Mouse (Mus musculus) neural tube, embryonic 11.5 days (tissue): ENCODE data around the gene Lingo1. TPM values are rescaled to one million over a fixed set of nuclear protein-coding genes. Genes with fewer than 3 reads are reported as not detected.

Experiments
- ATAC-seq: fragments of 200-750 bp; cut with Nextera tagmentation; 2 replicates; pipeline ENCODE4 v1.8.0; 2017; ENCODE audit warnings: moderate number of reproducible peaks, mild to moderate bottlenecking, moderate TSS enrichment, moderate library complexity; ENCODE audit not compliant: insufficient read depth, low FRiP score, low TSS enrichment
- DNase-seq: peaks from one replicate; pipeline ENCODE4 v3.0.0-alpha.2; 2015; ENCODE audit warnings: low spot score
- H3K27ac ChIP-seq: fragments of 300-500 bp; sonication (generic); 2 replicates; pipeline ENCODE4 v1.5.1; 2014; ENCODE audit warnings: low read depth, mild to moderate bottlenecking, low read length
- H3K27me3 ChIP-seq: fragments of 300-500 bp; sonication (generic); 2 replicates; pipeline ENCODE4 v1.6.1; 2014; ENCODE audit warnings: mild to moderate bottlenecking, low read length, mixed read lengths; ENCODE audit not compliant: control insufficient read depth, insufficient read depth
- H3K36me3 ChIP-seq: fragments of 300-500 bp; sonication (generic); 2 replicates; pipeline ENCODE4 v1.6.1; 2014; ENCODE audit warnings: mild to moderate bottlenecking, low read length, moderate library complexity, mixed read lengths; ENCODE audit not compliant: control insufficient read depth, insufficient read depth
- H3K4me1 ChIP-seq: fragments of 300-500 bp; sonication (generic); 2 replicates; pipeline ENCODE4 v1.6.1; 2014; ENCODE audit warnings: low read length, mixed read lengths; ENCODE audit not compliant: control insufficient read depth, insufficient read depth
- H3K4me2 ChIP-seq: fragments of 300-500 bp; sonication (generic); 2 replicates; pipeline ENCODE4 v1.6.1; 2014; ENCODE audit warnings: low read depth, mild to moderate bottlenecking, moderate library complexity
- H3K4me3 ChIP-seq: fragments of 300-500 bp; sonication (generic); 2 replicates; pipeline ENCODE4 v1.5.1; 2014; ENCODE audit warnings: low read depth, low read length
- H3K9ac ChIP-seq: fragments of 300-500 bp; sonication (generic); 2 replicates; pipeline ENCODE4 v1.6.1; 2014; ENCODE audit warnings: mild to moderate bottlenecking, low read length
- H3K9me3 ChIP-seq: fragments of 300-500 bp; sonication (generic); 2 replicates; pipeline ENCODE4 v1.6.1; 2016; ENCODE audit warnings: low read length; ENCODE audit not compliant: control insufficient read depth
- WGBS: fragments of 180-500 bp; shearing (Covaris S2); extraction: QIAGEN DNeasy Blood & Tissue Kit; methylation state at CpG from one replicate; pipeline ENCODE4 v1.1.7; 2014; 5-methylcytosine and 5-hydroxymethylcytosine counted together
- polyA plus RNA-seq: library from polyadenylated mRNA; unstranded; fragments of >200 nt; fragmentation: Nextera tagmentation; extraction: Ambion mirVana; gene quantifications from 2 replicates; pipeline ENCODE4 v1.2.1, GENCODE M21; 2014

Gene Lingo1
- polyA plus RNA-seq, 1 experiment from 2014 or later = 14.7 TPM

DNA sequence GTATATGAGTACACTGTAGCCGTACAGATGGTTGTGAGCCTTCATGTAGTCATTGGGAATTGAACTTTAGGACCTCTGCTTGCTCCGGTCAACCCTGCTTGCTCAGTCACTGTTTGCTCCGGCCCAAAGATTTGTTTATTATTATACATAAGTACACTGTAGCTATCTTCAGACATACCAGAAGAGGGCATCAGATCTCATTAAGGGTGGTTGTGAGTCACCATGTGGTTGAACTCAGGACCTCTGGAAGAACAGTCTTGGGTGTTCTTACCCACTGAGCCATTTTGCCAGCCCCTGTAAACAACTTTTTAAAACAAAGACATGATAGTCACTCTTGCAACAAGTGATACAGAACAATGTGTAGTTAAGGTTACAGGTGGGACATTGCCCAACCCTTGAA is 35.6 kb upstream of the Lingo1 start:
- Histone ChIP-seq H3K4me2 (no peak overlapping the region), H3K27me3 (no peaks in the 10 kb centered on the region), H3K4me1 (no peaks in the 10 kb centered on the region), H3K9me3 (no peaks in the 10 kb centered on the region), H3K9ac (no peak overlapping the region), H3K4me3 (no peak overlapping the region), H3K27ac (no peak overlapping the region), H3K36me3 (no peaks in the 10 kb centered on the region)
- ATAC-seq = no peak
- 85% methylated on average over 3 of the region's 3 CpGs for WGBS
- no peak for DNase-seq

DNA sequence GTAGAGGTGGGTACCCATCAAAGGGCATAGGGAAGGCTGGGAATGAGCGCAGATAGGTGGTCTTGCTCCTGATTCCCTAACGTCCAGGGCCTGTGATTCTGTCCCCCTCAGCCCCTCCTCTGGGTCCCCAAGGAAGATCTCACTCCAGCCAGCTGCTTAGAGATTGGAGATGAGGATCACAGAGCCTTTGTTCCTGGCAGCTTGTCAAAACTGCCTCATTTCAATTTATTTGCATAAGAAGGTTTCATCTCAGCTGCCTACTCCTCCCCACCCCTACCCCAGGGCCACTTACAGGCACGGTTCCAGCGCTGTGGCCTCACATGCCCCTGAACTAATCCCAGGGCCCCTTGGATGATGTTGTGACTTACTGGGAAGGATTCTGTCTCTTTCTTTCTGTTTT is 33.9 kb upstream of the Lingo1 start:
- WGBS = 19% methylated on average over 4 of the region's 4 CpGs
- peaks cover 7% of the 10 kb centered on the region for H3K4me1 ChIP-seq
- DNase-seq (peak; percentile 35), ATAC-seq (no peak)
- H3K9me3 ChIP-seq = no peaks in the 10 kb centered on the region
- no peaks in the 10 kb centered on the region for H3K27me3 ChIP-seq
- no peak overlapping the region for H3K4me2 ChIP-seq
- H3K27ac ChIP-seq = no peak overlapping the region
- no peak overlapping the region for H3K4me3 ChIP-seq
- no peaks in the 10 kb centered on the region for H3K36me3 ChIP-seq
- no peak overlapping the region for H3K9ac ChIP-seq

DNA sequence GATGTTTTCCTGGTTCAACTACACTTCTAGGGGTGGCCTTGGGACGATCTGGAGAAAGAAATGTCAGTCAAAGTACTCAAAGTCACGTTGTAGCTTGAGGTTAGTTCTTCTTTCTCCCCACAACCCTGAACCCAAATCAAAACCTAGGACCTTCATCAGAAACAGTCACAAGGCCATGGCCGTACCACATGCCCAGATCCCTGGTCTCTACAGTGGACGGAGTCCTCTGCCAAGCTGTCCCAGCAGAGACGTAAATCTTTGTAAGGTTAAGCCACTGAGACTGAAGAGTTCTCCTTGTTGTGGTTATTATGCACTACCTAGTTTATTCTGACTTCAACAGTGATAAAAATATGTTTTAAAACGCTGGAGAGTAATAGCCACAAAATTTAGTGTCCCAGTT is 32.6 kb upstream of the Lingo1 start:
- no peaks in the 10 kb centered on the region for H3K36me3 ChIP-seq
- no peaks in the 10 kb centered on the region for H3K9me3 ChIP-seq
- DNase-seq (no peak), ATAC-seq (no peak)
- H3K4me1 ChIP-seq = peaks cover 7% of the 10 kb centered on the region
- no peak overlapping the region for H3K27ac ChIP-seq
- H3K27me3 ChIP-seq = no peaks in the 10 kb centered on the region
- H3K9ac ChIP-seq = no peak overlapping the region
- H3K4me2 ChIP-seq = no peak overlapping the region
- 72% methylated on average over 6 of the region's 6 CpGs for WGBS
- no peak overlapping the region for H3K4me3 ChIP-seq

DNA sequence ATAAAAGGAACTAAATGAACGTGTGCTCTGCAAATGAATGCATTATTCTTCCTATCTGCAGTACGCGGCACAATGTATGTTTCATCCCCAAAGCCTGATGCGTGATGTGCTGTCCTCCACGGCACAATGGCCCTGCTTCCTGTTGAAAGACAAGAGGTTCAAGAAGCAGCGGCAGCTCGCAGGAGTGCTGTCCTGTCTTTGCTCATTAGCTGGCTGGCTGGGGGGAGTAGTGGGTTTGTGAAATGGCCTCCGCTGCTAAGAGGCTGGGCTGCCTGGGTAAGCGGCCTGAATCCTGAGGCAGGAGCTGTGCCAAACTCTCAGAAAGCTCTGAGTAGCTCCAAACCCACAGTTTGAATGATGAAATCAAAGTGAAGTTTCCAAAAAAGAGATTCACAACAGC is 31.9 kb upstream of the Lingo1 start:
- ATAC-seq = no peak
- Histone ChIP-seq H3K36me3 (no peaks in the 10 kb centered on the region), H3K4me1 (peaks cover 7% of the 10 kb centered on the region), H3K4me2 (no peak overlapping the region), H3K4me3 (no peak overlapping the region), H3K27ac (no peak overlapping the region), H3K9ac (no peak overlapping the region), H3K9me3 (no peaks in the 10 kb centered on the region), H3K27me3 (no peaks in the 10 kb centered on the region)
- no peak for DNase-seq
- WGBS = 44% methylated on average over 9 of the region's 9 CpGs

DNA sequence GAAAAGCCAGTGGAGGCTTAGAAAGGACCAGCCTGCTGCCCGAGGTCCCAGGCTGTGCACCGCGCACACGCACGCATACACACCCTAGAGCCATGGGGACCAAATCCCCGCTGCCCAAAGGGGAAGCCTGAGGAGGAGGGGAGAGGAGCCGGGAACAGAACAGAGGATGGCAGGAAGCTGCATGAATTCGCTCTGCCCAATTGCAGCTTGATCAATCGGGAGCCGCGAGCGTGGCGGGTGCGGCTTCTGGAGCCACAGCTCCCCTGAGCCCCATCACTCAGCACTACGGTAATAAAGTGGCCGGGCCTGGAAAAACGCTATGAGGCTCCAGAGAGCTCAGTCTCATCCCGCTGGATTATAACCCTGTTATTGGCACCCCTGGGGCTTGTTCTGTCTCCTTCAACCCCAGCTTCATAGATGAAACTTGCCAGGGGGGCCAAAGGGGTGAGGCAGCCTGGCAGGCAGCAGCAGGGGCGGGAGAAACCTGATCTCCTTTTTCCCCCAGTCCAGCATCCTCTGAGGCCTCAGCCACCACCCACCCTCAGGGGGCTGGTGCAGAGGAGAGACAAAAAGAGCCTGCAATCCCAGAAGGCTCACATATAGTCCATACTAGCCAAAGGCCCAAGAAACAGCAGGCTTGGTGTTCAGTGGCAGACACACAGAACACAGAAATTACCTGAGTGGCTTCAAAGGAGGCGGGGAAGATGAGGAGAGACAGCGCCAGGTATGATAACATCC is 29.4 kb upstream of the Lingo1 start:
- H3K4me3 ChIP-seq = peak overlapping the region; percentile 15
- ATAC-seq = peak; percentile 45; the same call in 1 of the 2 replicates
- 7% methylated on average over 21 of the region's 21 CpGs for WGBS

DNA sequence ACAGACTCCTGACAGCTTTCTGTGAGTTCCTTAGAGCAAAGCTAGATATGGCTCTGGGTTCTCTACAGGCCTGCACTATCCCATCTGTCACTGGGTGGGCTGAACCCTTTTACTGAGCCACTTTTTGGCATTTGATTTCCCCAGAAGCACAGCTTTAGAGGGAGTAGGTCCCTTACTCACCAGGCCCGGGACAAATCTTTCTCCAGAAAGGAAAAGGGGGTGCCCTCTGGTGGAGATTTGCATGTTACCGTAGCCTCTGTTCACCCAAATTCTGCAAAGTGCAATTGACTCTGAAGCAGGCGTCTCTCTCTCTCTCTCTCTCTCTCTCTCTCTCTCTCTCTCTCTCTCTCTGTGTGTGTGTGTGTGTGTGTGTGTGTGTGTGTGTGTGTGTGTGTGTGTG is 28.6 kb upstream of the Lingo1 start:
- ATAC-seq (no peak), DNase-seq (peak; percentile 69)
- Histone ChIP-seq H3K4me3 (no peak overlapping the region), H3K27me3 (no peaks in the 10 kb centered on the region), H3K36me3 (no peaks in the 10 kb centered on the region), H3K4me1 (peaks cover 7% of the 10 kb centered on the region), H3K9ac (no peak overlapping the region), H3K4me2 (no peak overlapping the region), H3K27ac (no peak overlapping the region), H3K9me3 (no peaks in the 10 kb centered on the region)
- WGBS = 2% methylated on average over 3 of the region's 3 CpGs

More for the DNA sequence above, 29.4 kb upstream of the Lingo1 start:
- Histone ChIP-seq H3K9me3 (no peaks in the 10 kb centered on the region), H3K27me3 (no peaks in the 10 kb centered on the region), H3K4me2 (peak overlapping the region; percentile 54), H3K9ac (peak overlapping the region; percentile 45; the same call in 1 of the 2 replicates), H3K4me1 (peaks cover 7% of the 10 kb centered on the region), H3K27ac (peak overlapping the region; percentile 49; the same call in 1 of the 2 replicates), H3K36me3 (no peaks in the 10 kb centered on the region)
- DNase-seq = peak; percentile 71

DNA sequence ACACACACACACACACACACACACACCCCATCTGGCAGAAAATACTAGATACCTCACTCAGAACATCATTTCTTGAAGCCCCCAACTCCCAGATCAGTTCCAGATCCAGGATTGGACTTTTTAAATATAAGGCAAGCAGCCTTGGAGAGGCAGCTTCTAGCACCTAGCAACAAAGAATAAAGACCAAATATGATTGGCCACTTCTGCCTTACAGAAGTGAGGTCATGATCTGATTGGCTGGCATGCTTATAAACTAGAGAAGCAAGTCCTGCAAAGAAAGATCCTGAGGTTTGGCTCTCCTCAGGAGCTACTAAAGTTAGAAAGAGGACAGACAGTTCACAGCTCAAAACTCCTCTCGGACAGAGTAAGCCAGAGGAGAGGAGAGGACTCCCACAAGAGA is 14.6 kb upstream of the Lingo1 start:
- WGBS = 91% methylated on average over 1 of the region's 1 CpGs
- no peak overlapping the region for H3K4me3 ChIP-seq

DNA sequence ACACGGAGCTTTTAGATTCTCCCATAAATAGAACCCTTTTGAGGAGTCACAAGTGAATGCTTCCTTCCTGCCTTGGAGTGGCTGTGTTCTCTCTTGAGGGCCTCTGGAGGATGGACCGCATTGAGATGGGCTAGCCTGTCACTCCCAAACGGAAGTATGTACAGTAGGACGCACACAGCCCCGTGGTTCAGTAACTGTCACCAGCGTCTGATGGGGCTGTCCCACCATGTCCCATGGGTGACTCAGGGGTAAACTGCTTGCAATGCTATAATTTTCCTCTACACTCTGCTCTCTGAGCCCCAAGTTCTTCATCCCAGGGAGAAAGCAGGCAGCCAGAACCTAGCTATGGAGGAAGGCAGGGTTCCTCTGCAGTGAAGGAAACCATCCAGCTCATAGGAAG is 11.7 kb upstream of the Lingo1 start:
- H3K27ac ChIP-seq = no peak overlapping the region
- DNase-seq = no peak
- WGBS = 86% methylated on average over 6 of the region's 6 CpGs
- no peaks in the 10 kb centered on the region for H3K36me3 ChIP-seq
- no peak for ATAC-seq
- H3K4me1 ChIP-seq = no peaks in the 10 kb centered on the region
- no peaks in the 10 kb centered on the region for H3K9me3 ChIP-seq
- no peak overlapping the region for H3K4me2 ChIP-seq
- no peaks in the 10 kb centered on the region for H3K27me3 ChIP-seq
- no peak overlapping the region for H3K4me3 ChIP-seq
- H3K9ac ChIP-seq = no peak overlapping the region

More for the DNA sequence above, 14.6 kb upstream of the Lingo1 start:
- Histone ChIP-seq H3K27ac (no peak overlapping the region), H3K4me1 (no peaks in the 10 kb centered on the region), H3K9ac (no peak overlapping the region), H3K36me3 (no peaks in the 10 kb centered on the region), H3K9me3 (no peaks in the 10 kb centered on the region), H3K27me3 (no peaks in the 10 kb centered on the region), H3K4me2 (no peak overlapping the region)
- DNase-seq (no peak), ATAC-seq (no peak)

DNA sequence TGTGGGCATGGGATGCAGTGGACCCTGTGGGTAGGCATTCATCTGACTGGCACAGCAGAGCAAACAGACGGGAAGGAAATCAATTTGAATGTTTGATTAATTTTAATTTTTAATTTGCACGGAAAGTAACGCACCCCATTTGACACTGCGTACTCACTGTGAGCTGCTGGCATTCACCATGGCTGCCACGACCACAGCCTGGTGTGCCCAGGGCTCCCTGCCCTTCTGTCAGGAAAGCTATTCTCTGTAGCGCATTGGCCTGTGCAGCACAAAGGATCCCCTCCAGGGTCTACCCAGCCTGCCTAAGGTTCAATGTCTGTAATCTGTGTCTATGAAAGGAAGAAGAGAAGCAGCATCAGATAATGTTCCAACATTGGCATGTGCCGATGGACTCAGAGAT is 6.9 kb upstream of the Lingo1 start:
- Histone ChIP-seq H3K9ac (no peak overlapping the region), H3K4me2 (no peak overlapping the region), H3K27me3 (no peaks in the 10 kb centered on the region), H3K9me3 (no peaks in the 10 kb centered on the region), H3K36me3 (no peaks in the 10 kb centered on the region), H3K4me1 (no peaks in the 10 kb centered on the region), H3K4me3 (no peak overlapping the region), H3K27ac (no peak overlapping the region)
- DNase-seq = no peak
- no peak for ATAC-seq
- WGBS = 93% methylated on average over 7 of the region's 7 CpGs
